Mouse (Mus musculus): ENCODE measurements around the gene Gm43552. TPM values are rescaled to one million over a fixed set of nuclear protein-coding genes. Genes with fewer than 3 reads are reported as not detected.
"Not testable (repeated sequence)": the region's sequence is repeated elsewhere in the genome, so short reads cannot be mapped to it uniquely, and the experiment has no call there.

Gm43552 gene
- polyA plus RNA-seq, 1 experiment from 2014 or later = not detected

DNA sequence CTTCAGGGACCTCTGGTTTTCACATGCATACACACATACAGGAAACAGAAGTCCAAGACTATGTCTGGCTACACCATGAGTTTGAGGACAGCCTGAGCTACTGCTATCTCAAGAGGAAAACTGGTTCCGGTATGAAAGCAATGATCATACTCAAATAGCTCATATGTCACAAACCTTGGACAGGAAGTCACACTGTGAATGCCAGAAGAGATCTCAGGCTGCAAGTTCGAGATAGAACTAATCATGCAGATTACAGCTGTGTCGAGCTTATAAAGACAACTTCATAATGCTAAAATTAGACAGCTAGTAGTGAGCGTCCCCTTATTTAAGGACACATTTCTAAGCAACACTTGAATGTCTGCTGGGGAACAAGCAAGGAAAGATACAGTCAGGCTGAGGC lies 12.1 kb downstream of the Gm43552 start:
- DNase-seq (ENCODE audit: low spot score) (no peak), ATAC-seq (ENCODE audit: insufficient read depth, low FRiP score, low TSS enrichment) (no peak)
- H3K4me3 ChIP-seq (ENCODE audit: low read depth, low read length) = no peak overlapping the region
- no peak overlapping the region for H3K9ac ChIP-seq (ENCODE audit: low read length)
- no peak overlapping the region for H3K27ac ChIP-seq (ENCODE audit: low read depth, low read length)
- H3K4me1 ChIP-seq (ENCODE audit: control insufficient read depth, insufficient read depth, low read length) = no peaks in the 10 kb centered on the region
- no peaks in the 10 kb centered on the region for H3K36me3 ChIP-seq (ENCODE audit: control insufficient read depth, insufficient read depth, low read length)
- no peaks in the 10 kb centered on the region for H3K27me3 ChIP-seq (ENCODE audit: control insufficient read depth, insufficient read depth, low read length)
- no peak overlapping the region for H3K4me2 ChIP-seq (ENCODE audit: low read depth)
- H3K9me3 ChIP-seq (ENCODE audit: control insufficient read depth, low read length) = no peaks in the 10 kb centered on the region
- 85% methylated on average over 4 of the region's 4 CpGs for WGBS

DNA sequence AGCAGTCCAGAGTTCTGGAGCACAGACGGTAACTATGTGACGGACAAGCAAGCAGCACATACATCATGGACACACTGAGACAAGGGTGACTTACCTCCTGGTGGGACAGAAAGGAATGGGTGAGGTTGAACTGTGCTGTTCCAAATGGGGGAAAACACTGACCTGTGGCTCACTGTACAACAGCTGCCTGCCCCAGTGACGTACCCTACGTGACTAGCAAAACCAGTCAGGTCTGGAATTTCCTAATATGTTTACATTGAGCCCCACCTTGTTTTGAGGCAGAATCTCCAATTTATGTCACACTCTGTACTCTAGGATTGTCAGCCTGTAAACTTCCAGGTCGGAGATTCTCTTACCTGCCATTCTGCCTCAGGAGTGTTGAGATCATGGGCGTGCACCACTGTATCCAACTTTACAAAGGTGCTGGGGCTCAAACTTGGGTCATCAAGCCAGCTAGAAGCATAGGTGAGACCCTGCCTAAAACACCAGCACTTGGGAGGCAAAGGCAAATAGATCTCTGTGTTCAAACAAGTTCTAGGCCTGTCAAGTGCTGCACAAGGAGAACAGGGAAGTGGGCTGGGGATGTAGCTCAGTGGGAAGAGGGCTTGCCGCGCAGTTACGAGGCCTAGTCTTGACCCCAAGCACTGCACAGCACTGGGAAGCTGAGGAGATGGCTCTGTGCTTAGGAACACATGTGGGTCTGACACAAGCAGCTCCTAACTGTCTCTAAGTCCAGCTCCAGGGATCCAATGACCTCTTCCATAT lies 12.8 kb downstream of the Gm43552 start:
- no peaks in the 10 kb centered on the region for H3K36me3 ChIP-seq (ENCODE audit: control insufficient read depth, insufficient read depth, low read length)
- no peaks in the 10 kb centered on the region for H3K9me3 ChIP-seq (ENCODE audit: control insufficient read depth, low read length)
- H3K27ac ChIP-seq (ENCODE audit: low read depth, low read length) = no peak overlapping the region
- H3K4me2 ChIP-seq (ENCODE audit: low read depth) = no peak overlapping the region
- 90% methylated on average over 9 of the region's 9 CpGs for WGBS
- no peaks in the 10 kb centered on the region for H3K4me1 ChIP-seq (ENCODE audit: control insufficient read depth, insufficient read depth, low read length)
- no peak overlapping the region for H3K4me3 ChIP-seq (ENCODE audit: low read depth, low read length)
- DNase-seq (ENCODE audit: low spot score) (no peak), ATAC-seq (ENCODE audit: insufficient read depth, low FRiP score, low TSS enrichment) (no peak)
- H3K27me3 ChIP-seq (ENCODE audit: control insufficient read depth, insufficient read depth, low read length) = no peaks in the 10 kb centered on the region
- no peak overlapping the region for H3K9ac ChIP-seq (ENCODE audit: low read length)

DNA sequence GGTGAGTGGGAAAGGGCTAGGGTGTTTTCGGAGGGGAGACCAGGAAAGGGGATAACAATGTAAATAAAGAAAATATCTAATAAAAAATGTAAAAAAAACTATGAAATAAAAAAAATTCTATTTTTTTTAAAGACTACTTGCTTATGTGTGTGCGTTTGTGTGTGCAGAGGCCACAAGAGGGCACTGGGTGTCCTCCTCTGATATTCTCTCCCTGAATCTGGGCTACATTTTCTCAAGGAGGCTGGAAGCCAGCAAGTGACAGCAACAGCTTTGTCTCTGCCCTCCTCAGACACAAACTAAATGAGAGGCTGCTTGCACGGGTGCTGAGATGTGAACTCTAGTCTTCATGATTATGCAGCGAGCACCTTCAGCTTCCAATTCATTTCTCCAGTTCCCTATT lies 14.4 kb downstream of the Gm43552 start:
- WGBS = 65% methylated on average over 4 of the region's 4 CpGs
- H3K4me1 ChIP-seq (ENCODE audit: control insufficient read depth, insufficient read depth, low read length) = no peaks in the 10 kb centered on the region
- no peaks in the 10 kb centered on the region for H3K36me3 ChIP-seq (ENCODE audit: control insufficient read depth, insufficient read depth, low read length)
- no peak overlapping the region for H3K4me3 ChIP-seq (ENCODE audit: low read depth, low read length)
- DNase-seq (ENCODE audit: low spot score) (no peak), ATAC-seq (ENCODE audit: insufficient read depth, low FRiP score, low TSS enrichment) (no peak)
- no peaks in the 10 kb centered on the region for H3K9me3 ChIP-seq (ENCODE audit: control insufficient read depth, low read length)
- no peak overlapping the region for H3K9ac ChIP-seq (ENCODE audit: low read length)
- no peaks in the 10 kb centered on the region for H3K27me3 ChIP-seq (ENCODE audit: control insufficient read depth, insufficient read depth, low read length)
- H3K27ac ChIP-seq (ENCODE audit: low read depth, low read length) = no peak overlapping the region
- no peak overlapping the region for H3K4me2 ChIP-seq (ENCODE audit: low read depth)

DNA sequence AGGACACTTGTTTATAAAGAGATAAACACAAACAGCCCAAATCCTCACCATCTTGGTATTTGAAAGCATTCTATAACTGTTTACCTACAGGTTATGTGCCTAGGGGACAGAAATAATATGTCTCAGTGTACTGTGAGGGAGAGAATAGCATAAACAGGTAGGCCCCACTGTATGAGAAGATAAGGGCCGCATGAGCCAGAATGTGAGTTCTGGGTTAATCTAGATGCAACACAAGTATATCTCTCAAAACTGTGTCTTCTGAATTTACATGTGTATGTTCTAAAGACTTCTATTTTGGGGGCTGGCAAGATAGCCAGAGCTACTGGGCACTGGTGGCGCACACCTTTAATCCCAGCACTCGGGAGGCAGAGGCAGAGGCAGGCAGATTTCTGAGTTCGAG lies 15.9 kb downstream of the Gm43552 start:
- H3K36me3 ChIP-seq (ENCODE audit: control insufficient read depth, insufficient read depth, low read length); H3K9me3 ChIP-seq (ENCODE audit: control insufficient read depth, low read length); DNase-seq (ENCODE audit: low spot score); H3K27ac ChIP-seq (ENCODE audit: low read depth, low read length); H3K9ac ChIP-seq (ENCODE audit: low read length); H3K4me3 ChIP-seq (ENCODE audit: low read depth, low read length); ATAC-seq (ENCODE audit: insufficient read depth, low FRiP score, low TSS enrichment); H3K27me3 ChIP-seq (ENCODE audit: control insufficient read depth, insufficient read depth, low read length); H3K4me2 ChIP-seq (ENCODE audit: low read depth); H3K4me1 ChIP-seq (ENCODE audit: control insufficient read depth, insufficient read depth, low read length): not testable (repeated sequence)
- 92% methylated on average over 4 of the region's 4 CpGs for WGBS

DNA sequence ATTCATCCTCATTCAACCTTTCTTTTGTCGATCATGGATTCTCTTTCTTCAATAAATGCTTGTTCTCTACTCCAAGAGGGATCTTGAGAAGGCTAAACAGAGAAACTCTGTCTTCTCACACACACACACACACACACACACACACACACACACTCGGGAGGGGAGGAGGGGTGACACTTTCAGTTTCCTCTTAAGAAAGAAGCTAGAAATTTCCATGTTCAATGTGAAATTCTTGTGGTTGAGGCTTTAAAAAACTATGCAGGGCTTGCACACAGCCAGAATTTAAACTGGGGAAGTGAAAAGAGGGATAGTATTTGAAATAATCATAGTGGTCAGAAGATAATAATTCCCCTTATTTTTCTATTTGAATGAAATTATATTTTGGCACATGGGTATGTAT lies 16.8 kb downstream of the Gm43552 start:
- no peak overlapping the region for H3K4me3 ChIP-seq (ENCODE audit: low read depth, low read length)
- H3K27me3 ChIP-seq (ENCODE audit: control insufficient read depth, insufficient read depth, low read length) = no peaks in the 10 kb centered on the region
- H3K4me1 ChIP-seq (ENCODE audit: control insufficient read depth, insufficient read depth, low read length) = no peaks in the 10 kb centered on the region
- 76% methylated on average over 2 of the region's 2 CpGs for WGBS
- no peaks in the 10 kb centered on the region for H3K36me3 ChIP-seq (ENCODE audit: control insufficient read depth, insufficient read depth, low read length)
- H3K9ac ChIP-seq (ENCODE audit: low read length) = no peak overlapping the region
- no peak for ATAC-seq (ENCODE audit: insufficient read depth, low FRiP score, low TSS enrichment)
- no peak overlapping the region for H3K27ac ChIP-seq (ENCODE audit: low read depth, low read length)
- DNase-seq (ENCODE audit: low spot score) = no peak
- H3K9me3 ChIP-seq (ENCODE audit: control insufficient read depth, low read length) = no peaks in the 10 kb centered on the region
- no peak overlapping the region for H3K4me2 ChIP-seq (ENCODE audit: low read depth)

DNA sequence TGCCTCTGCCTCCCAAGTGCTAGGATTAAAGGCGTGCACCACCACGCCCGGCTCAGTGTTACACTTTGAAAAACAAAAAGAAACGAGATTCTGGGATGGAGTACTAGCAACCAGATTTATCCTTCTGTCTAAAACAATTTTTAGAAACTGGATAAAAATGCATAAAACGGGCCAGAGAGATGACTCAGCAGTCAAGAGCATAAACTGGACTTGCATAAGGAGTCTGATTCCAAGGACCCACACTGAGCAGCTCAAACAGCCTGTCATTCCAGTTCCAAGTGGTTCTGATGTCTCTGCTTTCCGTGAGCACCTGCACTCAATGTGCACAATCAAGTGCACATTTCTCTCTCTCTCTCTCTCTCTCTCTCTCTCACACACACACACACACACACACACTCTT lies 22.9 kb downstream of the Gm43552 start:
- DNase-seq (ENCODE audit: low spot score) (no peak), ATAC-seq (ENCODE audit: insufficient read depth, low FRiP score, low TSS enrichment) (no peak)
- H3K9me3 ChIP-seq (ENCODE audit: control insufficient read depth, low read length) = no peaks in the 10 kb centered on the region
- H3K4me1 ChIP-seq (ENCODE audit: control insufficient read depth, insufficient read depth, low read length) = no peaks in the 10 kb centered on the region
- no peak overlapping the region for H3K4me3 ChIP-seq (ENCODE audit: low read depth, low read length)
- no peaks in the 10 kb centered on the region for H3K27me3 ChIP-seq (ENCODE audit: control insufficient read depth, insufficient read depth, low read length)
- H3K4me2 ChIP-seq (ENCODE audit: low read depth) = no peak overlapping the region
- no peaks in the 10 kb centered on the region; the same call in 1 of the 2 replicates for H3K36me3 ChIP-seq (ENCODE audit: control insufficient read depth, insufficient read depth, low read length)
- H3K27ac ChIP-seq (ENCODE audit: low read depth, low read length) = no peak overlapping the region
- no peak overlapping the region for H3K9ac ChIP-seq (ENCODE audit: low read length)
- 87% methylated on average over 6 of the region's 6 CpGs for WGBS

DNA sequence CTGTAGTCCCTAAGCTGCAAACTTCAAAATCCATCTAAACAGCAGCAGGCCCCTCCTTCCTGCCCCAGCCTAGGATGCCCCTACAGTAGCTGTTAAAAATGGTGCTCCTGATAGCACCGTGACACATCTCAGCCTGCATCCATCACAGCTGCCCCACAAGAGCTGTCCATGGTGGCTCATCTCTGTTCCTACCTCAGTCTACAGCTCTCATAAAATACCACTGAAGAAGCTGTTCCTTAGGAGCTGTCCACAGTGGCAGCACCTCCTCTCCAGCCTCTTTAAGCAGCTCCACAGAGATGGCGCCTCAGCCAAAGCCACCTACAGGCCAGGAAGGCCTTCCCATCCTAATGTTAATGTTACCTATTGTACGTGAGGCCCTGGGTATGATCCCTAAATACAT lies 25.7 kb downstream of the Gm43552 start:
- H3K4me2 ChIP-seq (ENCODE audit: low read depth) = no peak overlapping the region
- no peaks in the 10 kb centered on the region for H3K4me1 ChIP-seq (ENCODE audit: control insufficient read depth, insufficient read depth, low read length)
- no peaks in the 10 kb centered on the region for H3K9me3 ChIP-seq (ENCODE audit: control insufficient read depth, low read length)
- DNase-seq (ENCODE audit: low spot score) (no peak), ATAC-seq (ENCODE audit: insufficient read depth, low FRiP score, low TSS enrichment) (no peak)
- no peaks in the 10 kb centered on the region for H3K27me3 ChIP-seq (ENCODE audit: control insufficient read depth, insufficient read depth, low read length)
- H3K36me3 ChIP-seq (ENCODE audit: control insufficient read depth, insufficient read depth, low read length) = no peaks in the 10 kb centered on the region; the same call in 1 of the 2 replicates
- H3K27ac ChIP-seq (ENCODE audit: low read depth, low read length) = no peak overlapping the region
- WGBS = 72% methylated on average over 3 of the region's 3 CpGs
- H3K9ac ChIP-seq (ENCODE audit: low read length) = no peak overlapping the region
- no peak overlapping the region for H3K4me3 ChIP-seq (ENCODE audit: low read depth, low read length)

DNA sequence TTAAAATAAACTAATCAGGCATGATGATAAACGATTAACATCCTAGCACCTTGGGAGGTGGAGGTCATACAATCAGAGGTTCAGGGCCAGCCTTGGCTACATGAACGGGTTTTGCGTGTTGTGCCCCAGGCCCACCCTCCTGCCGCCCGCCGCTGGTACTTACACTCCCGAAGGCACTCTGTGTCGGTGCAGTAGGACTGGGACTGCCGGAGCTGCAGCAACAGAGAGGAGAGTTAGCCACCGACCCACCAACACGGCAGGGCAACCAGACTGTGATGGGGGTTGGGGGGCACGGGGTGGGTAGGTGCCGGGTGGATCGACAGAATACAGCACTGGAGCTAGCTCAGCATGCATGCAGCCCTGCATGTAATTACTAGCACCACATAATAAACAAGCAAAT lies 32.3 kb downstream of the Gm43552 start:
- DNase-seq (ENCODE audit: low spot score) (no peak), ATAC-seq (ENCODE audit: insufficient read depth, low FRiP score, low TSS enrichment) (no peak)
- Histone ChIP-seq H3K4me1 (ENCODE audit: control insufficient read depth, insufficient read depth, low read length) (no peaks in the 10 kb centered on the region), H3K9me3 (ENCODE audit: control insufficient read depth, low read length) (no peaks in the 10 kb centered on the region), H3K36me3 (ENCODE audit: control insufficient read depth, insufficient read depth, low read length) (no peaks in the 10 kb centered on the region; the same call in 1 of the 2 replicates), H3K27ac (ENCODE audit: low read depth, low read length) (no peak overlapping the region), H3K4me3 (ENCODE audit: low read depth, low read length) (no peak overlapping the region), H3K9ac (ENCODE audit: low read length) (no peak overlapping the region), H3K4me2 (ENCODE audit: low read depth) (no peak overlapping the region), H3K27me3 (ENCODE audit: control insufficient read depth, insufficient read depth, low read length) (no peaks in the 10 kb centered on the region)
- 91% methylated on average over 14 of the region's 14 CpGs for WGBS

DNA sequence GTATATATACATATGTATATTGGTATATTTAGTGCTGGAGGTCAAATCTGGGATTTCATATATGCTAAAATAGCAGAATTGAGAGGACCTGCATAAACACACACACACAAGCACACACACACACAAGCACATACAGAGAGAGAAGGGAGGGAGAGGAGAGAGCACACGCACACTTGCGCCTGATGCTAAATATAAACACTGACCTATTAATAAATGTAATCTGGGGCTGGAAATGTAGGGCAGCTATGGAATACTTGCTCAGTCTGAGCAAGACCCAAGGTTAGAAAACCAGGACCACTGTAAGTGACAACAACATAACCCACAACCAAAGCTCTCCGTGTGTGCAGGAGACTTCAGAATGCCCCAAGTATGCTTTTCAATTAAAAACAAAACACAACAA lies 33.2 kb downstream of the Gm43552 start:
- Histone ChIP-seq H3K9ac (ENCODE audit: low read length) (no peak overlapping the region), H3K4me2 (ENCODE audit: low read depth) (no peak overlapping the region), H3K27ac (ENCODE audit: low read depth, low read length) (no peak overlapping the region), H3K9me3 (ENCODE audit: control insufficient read depth, low read length) (no peaks in the 10 kb centered on the region), H3K27me3 (ENCODE audit: control insufficient read depth, insufficient read depth, low read length) (no peaks in the 10 kb centered on the region), H3K4me1 (ENCODE audit: control insufficient read depth, insufficient read depth, low read length) (no peaks in the 10 kb centered on the region), H3K36me3 (ENCODE audit: control insufficient read depth, insufficient read depth, low read length) (no peaks in the 10 kb centered on the region; the same call in 1 of the 2 replicates), H3K4me3 (ENCODE audit: low read depth, low read length) (no peak overlapping the region)
- DNase-seq (ENCODE audit: low spot score) (no peak), ATAC-seq (ENCODE audit: insufficient read depth, low FRiP score, low TSS enrichment) (no peak)
- WGBS = 97% methylated on average over 3 of the region's 3 CpGs
